In the genomic region with DNA sequence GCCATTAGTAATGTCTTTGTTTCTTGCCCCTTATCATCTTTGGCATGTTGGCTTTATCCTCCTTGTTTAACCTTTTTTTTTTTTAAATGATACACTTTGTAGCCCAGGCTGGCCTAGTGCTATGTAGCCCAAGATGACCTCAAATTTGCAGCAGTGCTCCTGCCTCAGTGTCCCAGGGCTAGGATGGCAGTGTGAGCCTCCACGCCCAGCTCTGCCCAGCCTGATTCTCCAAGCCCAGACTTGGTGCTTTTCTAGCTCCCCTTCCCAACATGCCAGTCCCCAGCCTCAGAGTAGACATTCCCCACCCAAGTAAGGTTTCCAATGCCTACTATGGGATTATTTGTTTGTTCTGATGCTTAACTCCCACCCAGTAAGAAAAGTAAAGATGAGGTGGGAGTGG, we compare ENCODE assay signal across 26 mouse cellular contexts.
"Had no signal": no experiment of that assay in that cellular context is flagged by ENCODE, and none has a peak within 500 bp of the region (broad histone marks: within the 10 kb centered on the region; RNA-seq: fewer than 3 reads in every experiment).

No protein-coding gene starts in this region.

- H3K27me3 ChIP-seq: embryonic facial prominence, embryonic 12.5 days; embryonic facial prominence, embryonic 13.5 days; embryonic facial prominence, embryonic 15.5 days; forebrain, embryonic 13.5 days; forebrain, embryonic 15.5 days had no signal

- H3K9me3 ChIP-seq: embryonic facial prominence, embryonic 10.5 days; embryonic facial prominence, embryonic 12.5 days; embryonic facial prominence, embryonic 13.5 days; embryonic facial prominence, embryonic 15.5 days; forebrain, embryonic 10.5 days; forebrain, embryonic 13.5 days; forebrain, embryonic 15.5 days had no signal

- H3K4me1 ChIP-seq: embryonic facial prominence, embryonic 12.5 days; embryonic facial prominence, embryonic 13.5 days; embryonic facial prominence, embryonic 15.5 days; forebrain, embryonic 10.5 days; forebrain, embryonic 13.5 days; forebrain, embryonic 15.5 days had no signal

- H3K4me2 ChIP-seq: embryonic facial prominence, embryonic 12.5 days; embryonic facial prominence, embryonic 13.5 days; embryonic facial prominence, embryonic 15.5 days; forebrain, embryonic 13.5 days; forebrain, embryonic 15.5 days had no signal

- H3K4me3 ChIP-seq: embryonic facial prominence, embryonic 10.5 days; embryonic facial prominence, embryonic 12.5 days; embryonic facial prominence, embryonic 13.5 days; embryonic facial prominence, embryonic 15.5 days; erythroblast, embryonic 14.5 days; forebrain, embryonic 10.5 days; forebrain, embryonic 13.5 days; forebrain, embryonic 15.5 days; gastrocnemius, adult 2 months; heart, adult 2 months had no signal

- DNase-seq: cerebellum, adult 8-10 months; cerebellum, adult 9-10 months; cerebellum, adult 9-11 months; cerebellum, postnatal 10 days; cerebellum, postnatal 14 days; cerebellum, postnatal 25 days; cerebellum, postnatal 36 days; embryo, embryonic 11 days; forebrain, postnatal 0 days; gastrocnemius, adult 2 months; gastrocnemius, postnatal 10 days; gastrocnemius, postnatal 14 days; gastrocnemius, postnatal 25 days; gastrocnemius, postnatal 36 days; heart, adult 18-20 months had no signal

- H3K9ac ChIP-seq: embryonic facial prominence, embryonic 12.5 days; embryonic facial prominence, embryonic 13.5 days; embryonic facial prominence, embryonic 15.5 days; forebrain, embryonic 13.5 days; forebrain, embryonic 15.5 days; forebrain, postnatal 0 days had no signal

- H3K27ac ChIP-seq: embryonic facial prominence, embryonic 10.5 days; embryonic facial prominence, embryonic 12.5 days; embryonic facial prominence, embryonic 13.5 days; embryonic facial prominence, embryonic 15.5 days; forebrain, embryonic 10.5 days; forebrain, embryonic 13.5 days; forebrain, embryonic 15.5 days; gastrocnemius, adult 2 months; heart, adult 2 months had no signal

- ATAC-seq: forebrain, embryonic 13.5 days; forebrain, embryonic 14.5 days; forebrain, embryonic 15.5 days; forebrain, embryonic 16.5 days; forebrain, postnatal 0 days had no signal
